Mouse (Mus musculus): Measurements from ENCODE around the gene Gpr75. TPM values are rescaled to one million over a fixed set of nuclear protein-coding genes. Genes with fewer than 3 reads are reported as not detected.

The Gpr75 gene
- polyA plus RNA-seq (2015; fragmentation: Illumina TruSeq; extraction: RNeasy Lipid Tissue Mini Kit (QIAGEN cat#74804); ENCODE audit: insufficient read depth, low replicate concordance) = not detected

GRCm38 (mm10) chr11:30885171-30885871 lies at the start of gene Gpr75, which contains the start of gene Asb3:
TSS of gene Gpr75 (plus strand) at chr11:30885358.
TSS of gene Asb3 (plus strand) at chr11:30885416.

Other genes starting within 250 kb of the Gpr75 start
- 6.8 TPM for gene Acyp2, start 235.8 kb upstream of the Gpr75 start, polyA plus RNA-seq (2015; fragmentation: Illumina TruSeq; extraction: RNeasy Lipid Tissue Mini Kit (QIAGEN cat#74804); ENCODE audit: insufficient read depth, low replicate concordance)
- 57.4 TPM for gene Psme4, start 113.6 kb upstream of the Gpr75 start, polyA plus RNA-seq (2015; fragmentation: Illumina TruSeq; extraction: RNeasy Lipid Tissue Mini Kit (QIAGEN cat#74804); ENCODE audit: insufficient read depth, low replicate concordance)
- 23.5 TPM for gene Asb3, start 58 bp downstream of the Gpr75 start, polyA plus RNA-seq (2015; fragmentation: Illumina TruSeq; extraction: RNeasy Lipid Tissue Mini Kit (QIAGEN cat#74804); ENCODE audit: insufficient read depth, low replicate concordance)
- gene Erlec1, start 69.0 kb downstream of the Gpr75 start, polyA plus RNA-seq (2015; fragmentation: Illumina TruSeq; extraction: RNeasy Lipid Tissue Mini Kit (QIAGEN cat#74804); ENCODE audit: insufficient read depth, low replicate concordance) = 44.4 TPM
- 17.1 TPM for gene Chac2, start 101.0 kb downstream of the Gpr75 start, polyA plus RNA-seq (2015; fragmentation: Illumina TruSeq; extraction: RNeasy Lipid Tissue Mini Kit (QIAGEN cat#74804); ENCODE audit: insufficient read depth, low replicate concordance)

Measured in spleen, adult 10 weeks (tissue).